Mouse (Mus musculus): ENCODE data around the gene 1700056E22Rik. TPM values are rescaled to one million over a fixed set of nuclear protein-coding genes. Genes with fewer than 3 reads are reported as not detected.

1700056E22Rik gene
- polyA plus RNA-seq, 2 experiments = 0.27 to 0.51 TPM

GRCm38 (mm10) chr1:184059814-184060213 lies 25.7 kb upstream of the 1700056E22Rik start:
- no peak overlapping the region for H3K27ac ChIP-seq
- no peak for ATAC-seq (ENCODE audit: insufficient read depth)
- 67% methylated on average over 3 of the region's 3 CpGs for WGBS (ENCODE audit: insufficient replicate concordance)

GRCm38 (mm10) chr1:184058206-184058605 lies 24.1 kb upstream of the 1700056E22Rik start:
- H3K27me3 ChIP-seq (ENCODE audit: control insufficient read depth, insufficient read depth, low read length) = no peaks in the 10 kb centered on the region
- H3K4me2 ChIP-seq (ENCODE audit: low read depth) = no peak overlapping the region
- peaks cover 0 to 17% of the 10 kb centered on the region in 2 experiments; a peak in 2 of 4 replicates for H3K4me1 ChIP-seq (replicated peaks; ENCODE audit: control insufficient read depth in 2 of 2, insufficient read depth in 2 of 2, low read length in 1 of 2)
- no peak overlapping the region for H3K4me3 ChIP-seq (ENCODE audit: insufficient read depth in 1 of 2, low read depth in 2 of 2, low read length in 2 of 2)
- no peaks in the 10 kb centered on the region for H3K9me3 ChIP-seq (ENCODE audit: control insufficient read depth, low read length)
- WGBS (ENCODE audit: insufficient replicate concordance) = 67% methylated on average over 8 of the region's 8 CpGs
- no peaks in the 10 kb centered on the region for H3K36me3 ChIP-seq (replicated peaks; ENCODE audit: control insufficient read depth, insufficient read depth, low read depth)
- no peak for TF ChIP-seq EP300 (IDR thresholded peaks at IDR 0.05; ENCODE audit: low read depth)
- TF ChIP-seq CTCF (IDR thresholded peaks at IDR 0.05; ENCODE audit: low read depth) = no peak
- ATAC-seq (ENCODE audit: insufficient read depth) (no peak), DNase-seq (ENCODE audit: low read depth in 3 of 3, low spot score in 3 of 3) (no peak)
- H3K27ac ChIP-seq = no peak overlapping the region
- no peak overlapping the region for H3K9ac ChIP-seq (replicated peaks)

More at GRCm38 (mm10) chr1:184059814-184060213, 25.7 kb upstream of the 1700056E22Rik start:
- Histone ChIP-seq H3K9ac (replicated peaks) (no peak overlapping the region), H3K4me2 (ENCODE audit: low read depth) (no peak overlapping the region), H3K4me3 (ENCODE audit: insufficient read depth in 1 of 2, low read depth in 2 of 2, low read length in 2 of 2) (no peak overlapping the region), H3K36me3 (replicated peaks; ENCODE audit: control insufficient read depth, insufficient read depth, low read depth) (no peaks in the 10 kb centered on the region), H3K27me3 (ENCODE audit: control insufficient read depth, insufficient read depth, low read length) (no peaks in the 10 kb centered on the region), H3K9me3 (ENCODE audit: control insufficient read depth, low read length) (no peaks in the 10 kb centered on the region), H3K4me1 (replicated peaks; ENCODE audit: control insufficient read depth in 2 of 2, insufficient read depth in 2 of 2, low read length in 1 of 2) (peaks cover 0 to 17% of the 10 kb centered on the region in 2 experiments; a peak in 2 of 4 replicates)
- no peak for DNase-seq (ENCODE audit: low read depth in 3 of 3, low spot score in 3 of 3)
- no peak for TF ChIP-seq EP300 (IDR thresholded peaks at IDR 0.05; ENCODE audit: low read depth)
- TF ChIP-seq CTCF (IDR thresholded peaks at IDR 0.05; ENCODE audit: low read depth) = no peak

DNA sequence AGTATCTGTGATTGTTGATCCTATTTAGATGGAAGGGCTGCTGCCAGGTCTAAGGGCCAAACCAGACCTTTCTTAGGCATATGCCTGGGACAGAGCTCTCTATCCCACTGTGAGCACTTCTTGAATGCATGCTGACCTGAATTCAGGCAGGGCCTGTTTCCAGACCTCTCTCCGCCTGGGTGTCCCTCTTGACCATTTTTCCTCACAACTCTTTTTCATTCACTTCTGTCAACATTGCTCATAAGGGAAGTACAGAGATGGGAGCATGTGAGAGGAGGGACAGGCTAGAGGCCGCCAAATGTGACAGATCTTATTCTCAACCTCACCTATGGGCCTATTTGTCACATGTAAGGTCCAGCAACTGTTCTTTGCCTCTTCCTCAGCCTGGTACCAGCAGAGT lies 20.1 kb upstream of the 1700056E22Rik start:
- DNase-seq (ENCODE audit: low read depth in 3 of 3, low spot score in 3 of 3) (no peak), ATAC-seq (ENCODE audit: insufficient read depth) (no peak)
- H3K4me3 ChIP-seq (ENCODE audit: insufficient read depth in 1 of 2, low read depth in 2 of 2, low read length in 2 of 2) = no peak overlapping the region

GRCm38 (mm10) chr1:184053711-184054110 lies 19.6 kb upstream of the 1700056E22Rik start:
- Histone ChIP-seq H3K4me1 (replicated peaks; ENCODE audit: control insufficient read depth in 2 of 2, insufficient read depth in 2 of 2, low read length in 1 of 2) (peaks cover 0 to 15% of the 10 kb centered on the region in 2 experiments; a peak in 2 of 4 replicates), H3K4me2 (ENCODE audit: low read depth) (no peak overlapping the region), H3K27ac (no peak overlapping the region), H3K9ac (replicated peaks) (no peak overlapping the region), H3K27me3 (ENCODE audit: control insufficient read depth, insufficient read depth, low read length) (no peaks in the 10 kb centered on the region), H3K9me3 (ENCODE audit: control insufficient read depth, low read length) (no peaks in the 10 kb centered on the region), H3K36me3 (replicated peaks; ENCODE audit: control insufficient read depth, insufficient read depth, low read depth) (no peaks in the 10 kb centered on the region), H3K4me3 (ENCODE audit: insufficient read depth in 1 of 2, low read depth in 2 of 2, low read length in 2 of 2) (no peak overlapping the region)
- ATAC-seq (ENCODE audit: insufficient read depth) (no peak), DNase-seq (ENCODE audit: low read depth in 3 of 3, low spot score in 3 of 3) (no peak)
- WGBS (ENCODE audit: insufficient replicate concordance) = 64% methylated on average over 4 of the region's 4 CpGs
- TF ChIP-seq EP300 (IDR thresholded peaks at IDR 0.05; ENCODE audit: low read depth) (no peak), CTCF (IDR thresholded peaks at IDR 0.05; ENCODE audit: low read depth) (no peak)

More for the DNA sequence above, 20.1 kb upstream of the 1700056E22Rik start:
- TF ChIP-seq EP300 (IDR thresholded peaks at IDR 0.05; ENCODE audit: low read depth) (no peak), CTCF (IDR thresholded peaks at IDR 0.05; ENCODE audit: low read depth) (no peak)
- 73% methylated on average over 2 of the region's 2 CpGs for WGBS (ENCODE audit: insufficient replicate concordance)
- no peaks in the 10 kb centered on the region for H3K36me3 ChIP-seq (replicated peaks; ENCODE audit: control insufficient read depth, insufficient read depth, low read depth)
- H3K9ac ChIP-seq (replicated peaks) = no peak overlapping the region
- no peaks in the 10 kb centered on the region for H3K9me3 ChIP-seq (ENCODE audit: control insufficient read depth, low read length)
- H3K27me3 ChIP-seq (ENCODE audit: control insufficient read depth, insufficient read depth, low read length) = no peaks in the 10 kb centered on the region
- H3K27ac ChIP-seq = no peak overlapping the region
- H3K4me1 ChIP-seq (replicated peaks; ENCODE audit: control insufficient read depth in 2 of 2, insufficient read depth in 2 of 2, low read length in 1 of 2) = peaks cover 0 to 11% of the 10 kb centered on the region in 2 experiments; a peak in 1 of 4 replicates
- H3K4me2 ChIP-seq (ENCODE audit: low read depth) = no peak overlapping the region

DNA sequence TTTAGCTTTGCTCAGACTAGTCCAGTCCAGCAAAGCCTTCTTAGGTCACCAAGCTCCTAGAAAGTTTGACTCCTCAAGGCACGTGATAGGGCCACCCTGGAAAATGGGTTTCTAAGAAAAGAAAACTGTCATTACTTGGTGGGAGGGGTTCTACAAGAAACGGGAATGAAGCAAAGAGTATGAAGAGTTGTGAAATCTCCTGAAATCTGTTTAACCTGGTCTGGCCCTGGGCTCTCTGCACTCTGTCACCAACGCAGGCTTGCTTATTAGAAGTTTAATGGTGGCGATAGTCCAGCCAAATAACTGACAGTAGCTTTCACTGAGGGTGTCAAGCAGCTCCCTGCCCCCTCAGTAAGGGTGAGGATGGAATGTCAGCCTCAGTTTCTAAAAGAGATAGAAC lies 19.0 kb upstream of the 1700056E22Rik start:
- Histone ChIP-seq H3K27me3 (ENCODE audit: control insufficient read depth, insufficient read depth, low read length) (no peaks in the 10 kb centered on the region), H3K9ac (replicated peaks) (no peak overlapping the region), H3K27ac (no peak overlapping the region), H3K36me3 (replicated peaks; ENCODE audit: control insufficient read depth, insufficient read depth, low read depth) (no peaks in the 10 kb centered on the region), H3K4me3 (ENCODE audit: insufficient read depth in 1 of 2, low read depth in 2 of 2, low read length in 2 of 2) (no peak overlapping the region), H3K9me3 (ENCODE audit: control insufficient read depth, low read length) (no peaks in the 10 kb centered on the region), H3K4me2 (ENCODE audit: low read depth) (no peak overlapping the region), H3K4me1 (replicated peaks; ENCODE audit: control insufficient read depth in 2 of 2, insufficient read depth in 2 of 2, low read length in 1 of 2) (peaks cover 0 to 14% of the 10 kb centered on the region in 2 experiments; a peak in 2 of 4 replicates)
- DNase-seq (ENCODE audit: low read depth in 3 of 3, low spot score in 3 of 3) (no peak), ATAC-seq (ENCODE audit: insufficient read depth) (no peak)
- TF ChIP-seq EP300 (IDR thresholded peaks at IDR 0.05; ENCODE audit: low read depth) = no peak
- no peak for TF ChIP-seq CTCF (IDR thresholded peaks at IDR 0.05; ENCODE audit: low read depth)
- 52% methylated on average over 4 of the region's 4 CpGs for WGBS (ENCODE audit: insufficient replicate concordance)
